Mouse (Mus musculus): ENCODE data around the gene Apbb2. TPM values are rescaled to one million over a fixed set of nuclear protein-coding genes. Genes with fewer than 3 reads are reported as not detected.

Gene Apbb2
- polyA plus RNA-seq, 1 experiment from 2014 or later = 39.3 TPM

- H3K9ac ChIP-seq (ENCODE audit: low read length) = no peak overlapping the region
- no peaks in the 10 kb centered on the region for H3K36me3 ChIP-seq (ENCODE audit: control insufficient read depth, insufficient read depth, low read length)
- ATAC-seq (replicated peaks; ENCODE audit: low FRiP score, low TSS enrichment, low read depth) (no peak), DNase-seq (ENCODE audit: low spot score) (no peak)
- H3K4me2 ChIP-seq (ENCODE audit: low read length) = no peak overlapping the region
- no peaks in the 10 kb centered on the region for H3K9me3 ChIP-seq (ENCODE audit: control insufficient read depth, low read length)
- H3K4me3 ChIP-seq (ENCODE audit: low read depth, low read length) = no peak overlapping the region
- no peaks in the 10 kb centered on the region for H3K27me3 ChIP-seq (replicated peaks; ENCODE audit: control insufficient read depth, insufficient read depth, low read length)
- H3K27ac ChIP-seq (ENCODE audit: low read depth) = no peak overlapping the region
- H3K4me1 ChIP-seq (replicated peaks; ENCODE audit: control insufficient read depth, insufficient read depth, low read length) = no peaks in the 10 kb centered on the region
- 76% methylated on average over 7 of the region's 7 CpGs for WGBS
Observed at GRCm38 (mm10) chr5:66326395-66326794, 292.2 kb downstream of the Apbb2 start.

GRCm38 (mm10) chr5:66323603-66324002, 295.0 kb downstream of the Apbb2 start:
- DNase-seq (ENCODE audit: low spot score) = no peak
- H3K9me3 ChIP-seq (ENCODE audit: control insufficient read depth, low read length) = no peaks in the 10 kb centered on the region
- no peak overlapping the region for H3K4me2 ChIP-seq (ENCODE audit: low read length)
- WGBS = 76% methylated on average over 11 of the region's 11 CpGs
- ATAC-seq (replicated peaks; ENCODE audit: low FRiP score, low TSS enrichment, low read depth) = no peak
- no peak overlapping the region for H3K9ac ChIP-seq (ENCODE audit: low read length)
- H3K36me3 ChIP-seq (ENCODE audit: control insufficient read depth, insufficient read depth, low read length) = no peaks in the 10 kb centered on the region
- H3K4me3 ChIP-seq (ENCODE audit: low read depth, low read length) = no peak overlapping the region
- no peak overlapping the region for H3K27ac ChIP-seq (ENCODE audit: low read depth)
- no peaks in the 10 kb centered on the region for H3K27me3 ChIP-seq (replicated peaks; ENCODE audit: control insufficient read depth, insufficient read depth, low read length)
- H3K4me1 ChIP-seq (replicated peaks; ENCODE audit: control insufficient read depth, insufficient read depth, low read length) = no peaks in the 10 kb centered on the region

GRCm38 (mm10) chr5:66323131-66323530, 295.5 kb downstream of the Apbb2 start:
- Histone ChIP-seq H3K4me2 (ENCODE audit: low read length) (no peak overlapping the region), H3K4me3 (ENCODE audit: low read depth, low read length) (no peak overlapping the region), H3K27ac (ENCODE audit: low read depth) (no peak overlapping the region), H3K4me1 (replicated peaks; ENCODE audit: control insufficient read depth, insufficient read depth, low read length) (no peaks in the 10 kb centered on the region), H3K36me3 (ENCODE audit: control insufficient read depth, insufficient read depth, low read length) (no peaks in the 10 kb centered on the region), H3K27me3 (replicated peaks; ENCODE audit: control insufficient read depth, insufficient read depth, low read length) (no peaks in the 10 kb centered on the region), H3K9ac (ENCODE audit: low read length) (no peak overlapping the region), H3K9me3 (ENCODE audit: control insufficient read depth, low read length) (no peaks in the 10 kb centered on the region)
- DNase-seq (ENCODE audit: low spot score) = no peak
- WGBS = 92% methylated on average over 4 of the region's 4 CpGs
- no peak for ATAC-seq (replicated peaks; ENCODE audit: low FRiP score, low TSS enrichment, low read depth)

GRCm38 (mm10) chr5:66319827-66320404, 298.7 kb downstream of the Apbb2 start:
- no peak for DNase-seq (ENCODE audit: low spot score)
- H3K4me2 ChIP-seq (ENCODE audit: low read length) = no peak overlapping the region
- H3K36me3 ChIP-seq (ENCODE audit: control insufficient read depth, insufficient read depth, low read length) = no peaks in the 10 kb centered on the region
- ATAC-seq (replicated peaks; ENCODE audit: low FRiP score, low TSS enrichment, low read depth) = no peak
- H3K4me3 ChIP-seq (ENCODE audit: low read depth, low read length) = no peak overlapping the region
- no peaks in the 10 kb centered on the region for H3K4me1 ChIP-seq (replicated peaks; ENCODE audit: control insufficient read depth, insufficient read depth, low read length)
- WGBS = 63% methylated on average over 14 of the region's 14 CpGs
- no peak overlapping the region for H3K27ac ChIP-seq (ENCODE audit: low read depth)
- no peaks in the 10 kb centered on the region for H3K9me3 ChIP-seq (ENCODE audit: control insufficient read depth, low read length)
- no peaks in the 10 kb centered on the region for H3K27me3 ChIP-seq (replicated peaks; ENCODE audit: control insufficient read depth, insufficient read depth, low read length)
- H3K9ac ChIP-seq (ENCODE audit: low read length) = no peak overlapping the region

- Histone ChIP-seq H3K27ac (ENCODE audit: low read depth) (no peak overlapping the region), H3K4me3 (ENCODE audit: low read depth, low read length) (no peak overlapping the region), H3K4me1 (replicated peaks; ENCODE audit: control insufficient read depth, insufficient read depth, low read length) (no peaks in the 10 kb centered on the region), H3K36me3 (ENCODE audit: control insufficient read depth, insufficient read depth, low read length) (no peaks in the 10 kb centered on the region), H3K27me3 (replicated peaks; ENCODE audit: control insufficient read depth, insufficient read depth, low read length) (no peaks in the 10 kb centered on the region), H3K9ac (ENCODE audit: low read length) (no peak overlapping the region), H3K9me3 (ENCODE audit: control insufficient read depth, low read length) (no peaks in the 10 kb centered on the region), H3K4me2 (ENCODE audit: low read length) (no peak overlapping the region)
- WGBS = 79% methylated on average over 6 of the region's 6 CpGs
- no peak for DNase-seq (ENCODE audit: low spot score)
- ATAC-seq (replicated peaks; ENCODE audit: low FRiP score, low TSS enrichment, low read depth) = no peak
Observed at GRCm38 (mm10) chr5:66319341-66319740, 299.2 kb downstream of the Apbb2 start.

- H3K27me3 ChIP-seq (replicated peaks; ENCODE audit: control insufficient read depth, insufficient read depth, low read length) = no peaks in the 10 kb centered on the region
- no peaks in the 10 kb centered on the region for H3K4me1 ChIP-seq (replicated peaks; ENCODE audit: control insufficient read depth, insufficient read depth, low read length)
- 84% methylated on average over 5 of the region's 5 CpGs for WGBS
- DNase-seq (ENCODE audit: low spot score) (no peak), ATAC-seq (replicated peaks; ENCODE audit: low FRiP score, low TSS enrichment, low read depth) (no peak)
- H3K9me3 ChIP-seq (ENCODE audit: control insufficient read depth, low read length) = no peaks in the 10 kb centered on the region
- no peak overlapping the region for H3K4me3 ChIP-seq (ENCODE audit: low read depth, low read length)
- H3K27ac ChIP-seq (ENCODE audit: low read depth) = no peak overlapping the region
- no peak overlapping the region for H3K9ac ChIP-seq (ENCODE audit: low read length)
- H3K36me3 ChIP-seq (ENCODE audit: control insufficient read depth, insufficient read depth, low read length) = 0 out of 2 replicates have a peak, but pooled peaks cover 3% of the 10 kb centered on the region
- H3K4me2 ChIP-seq (ENCODE audit: low read length) = no peak overlapping the region
Observed at GRCm38 (mm10) chr5:66315791-66316190, 302.8 kb downstream of the Apbb2 start.

GRCm38 (mm10) chr5:66310806-66311205, 307.8 kb downstream of the Apbb2 start:
- H3K27me3 ChIP-seq (replicated peaks; ENCODE audit: control insufficient read depth, insufficient read depth, low read length) = no peaks in the 10 kb centered on the region
- DNase-seq (ENCODE audit: low spot score) (no peak), ATAC-seq (replicated peaks; ENCODE audit: low FRiP score, low TSS enrichment, low read depth) (no peak)
- 97% methylated on average over 11 of the region's 11 CpGs for WGBS
- H3K27ac ChIP-seq (ENCODE audit: low read depth) = no peak overlapping the region
- H3K36me3 ChIP-seq (ENCODE audit: control insufficient read depth, insufficient read depth, low read length) = peaks cover 10% of the 10 kb centered on the region; the same call in 1 of the 2 replicates
- no peaks in the 10 kb centered on the region for H3K9me3 ChIP-seq (ENCODE audit: control insufficient read depth, low read length)
- H3K4me1 ChIP-seq (replicated peaks; ENCODE audit: control insufficient read depth, insufficient read depth, low read length) = no peaks in the 10 kb centered on the region
- no peak overlapping the region for H3K4me3 ChIP-seq (ENCODE audit: low read depth, low read length)
- no peak overlapping the region for H3K9ac ChIP-seq (ENCODE audit: low read length)
- no peak overlapping the region for H3K4me2 ChIP-seq (ENCODE audit: low read length)

- no peaks in the 10 kb centered on the region for H3K4me1 ChIP-seq (replicated peaks; ENCODE audit: control insufficient read depth, insufficient read depth, low read length)
- no peak overlapping the region for H3K27ac ChIP-seq (ENCODE audit: low read depth)
- H3K36me3 ChIP-seq (ENCODE audit: control insufficient read depth, insufficient read depth, low read length) = peaks cover 10% of the 10 kb centered on the region; the same call in 1 of the 2 replicates
- DNase-seq (ENCODE audit: low spot score) (no peak), ATAC-seq (replicated peaks; ENCODE audit: low FRiP score, low TSS enrichment, low read depth) (no peak)
- H3K9me3 ChIP-seq (ENCODE audit: control insufficient read depth, low read length) = no peaks in the 10 kb centered on the region
- H3K9ac ChIP-seq (ENCODE audit: low read length) = no peak overlapping the region
- H3K4me2 ChIP-seq (ENCODE audit: low read length) = no peak overlapping the region
- H3K4me3 ChIP-seq (ENCODE audit: low read depth, low read length) = no peak overlapping the region
- H3K27me3 ChIP-seq (replicated peaks; ENCODE audit: control insufficient read depth, insufficient read depth, low read length) = no peaks in the 10 kb centered on the region
- 76% methylated on average over 9 of the region's 9 CpGs for WGBS
Observed at GRCm38 (mm10) chr5:66310328-66310727, 308.3 kb downstream of the Apbb2 start.

GRCm38 (mm10) chr5:66305511-66305910, 313.1 kb downstream of the Apbb2 start:
- Histone ChIP-seq H3K36me3 (ENCODE audit: control insufficient read depth, insufficient read depth, low read length) (peaks cover 17% of the 10 kb centered on the region), H3K27me3 (replicated peaks; ENCODE audit: control insufficient read depth, insufficient read depth, low read length) (no peaks in the 10 kb centered on the region), H3K4me1 (replicated peaks; ENCODE audit: control insufficient read depth, insufficient read depth, low read length) (no peaks in the 10 kb centered on the region), H3K9ac (ENCODE audit: low read length) (no peak overlapping the region), H3K4me3 (ENCODE audit: low read depth, low read length) (no peak overlapping the region), H3K27ac (ENCODE audit: low read depth) (no peak overlapping the region), H3K4me2 (ENCODE audit: low read length) (no peak overlapping the region), H3K9me3 (ENCODE audit: control insufficient read depth, low read length) (no peaks in the 10 kb centered on the region)
- 78% methylated on average over 8 of the region's 8 CpGs for WGBS
- ATAC-seq (replicated peaks; ENCODE audit: low FRiP score, low TSS enrichment, low read depth) (no peak), DNase-seq (ENCODE audit: low spot score) (no peak)
